Mouse (Mus musculus): ENCODE measurements around the gene Clstn2.

Clstn2 gene

GRCm38 (mm10) chr9:97481187-97481586 lies 551.8 kb downstream of the Clstn2 start:
- DNase-seq (ENCODE audit: low read depth, low spot score) = no peak

GRCm38 (mm10) chr9:97476961-97477360 lies 556.0 kb downstream of the Clstn2 start:
- DNase-seq (ENCODE audit: low read depth, low spot score) = no peak

- DNase-seq (ENCODE audit: low read depth, low spot score) = no peak
These were observed 556.5 kb downstream of the Clstn2 start for GRCm38 (mm10) chr9:97476456-97476855.

DNA sequence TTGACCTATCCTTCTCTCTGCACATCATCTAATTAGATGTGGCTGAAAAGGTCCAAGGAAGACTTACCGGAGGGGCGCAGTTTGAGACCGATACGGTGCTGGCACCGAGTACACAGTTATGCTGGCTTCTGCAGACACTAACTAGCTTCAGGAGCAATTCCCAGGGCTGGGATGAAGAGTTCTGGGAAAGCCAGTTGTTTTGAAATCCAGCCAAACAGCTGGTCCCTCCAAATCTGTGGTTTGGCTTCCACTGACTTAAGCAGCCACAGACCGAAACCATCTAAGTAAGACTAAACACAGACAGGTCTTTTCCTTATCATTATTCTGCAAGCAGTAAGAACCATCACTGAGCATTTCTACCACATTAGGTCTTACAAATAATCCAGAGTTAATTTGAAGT lies 558.1 kb downstream of the Clstn2 start:
- DNase-seq (ENCODE audit: low read depth, low spot score) = no peak

DNA sequence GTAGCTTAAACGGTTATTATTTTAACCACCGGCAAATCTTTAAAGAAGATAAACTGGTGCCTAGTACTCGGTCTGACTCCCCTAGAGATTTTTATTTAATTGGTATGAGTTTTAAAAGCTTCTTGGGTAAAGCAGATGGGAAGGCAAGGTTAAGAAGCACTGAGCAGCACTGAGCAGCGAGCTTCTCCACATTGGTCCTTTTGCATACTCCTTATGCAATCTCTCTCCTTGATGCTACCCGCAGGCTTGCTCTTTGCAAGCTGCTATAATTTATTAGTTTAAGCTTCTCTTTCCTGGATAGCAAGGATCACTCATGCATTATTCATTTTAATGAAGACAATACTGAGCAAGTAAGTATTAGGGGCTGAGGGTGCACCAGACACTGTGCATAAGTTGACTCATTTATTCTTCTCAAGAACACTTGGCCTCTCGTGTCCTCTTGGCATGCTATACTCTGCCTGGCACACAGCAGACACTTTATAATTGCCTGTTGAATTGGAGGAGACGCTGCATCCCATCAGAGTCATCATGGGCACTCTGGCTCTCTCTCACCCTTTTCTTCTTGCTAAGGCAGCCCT lies 561.9 kb downstream of the Clstn2 start:
- peak; percentile 32 for DNase-seq (ENCODE audit: low read depth, low spot score)

DNA sequence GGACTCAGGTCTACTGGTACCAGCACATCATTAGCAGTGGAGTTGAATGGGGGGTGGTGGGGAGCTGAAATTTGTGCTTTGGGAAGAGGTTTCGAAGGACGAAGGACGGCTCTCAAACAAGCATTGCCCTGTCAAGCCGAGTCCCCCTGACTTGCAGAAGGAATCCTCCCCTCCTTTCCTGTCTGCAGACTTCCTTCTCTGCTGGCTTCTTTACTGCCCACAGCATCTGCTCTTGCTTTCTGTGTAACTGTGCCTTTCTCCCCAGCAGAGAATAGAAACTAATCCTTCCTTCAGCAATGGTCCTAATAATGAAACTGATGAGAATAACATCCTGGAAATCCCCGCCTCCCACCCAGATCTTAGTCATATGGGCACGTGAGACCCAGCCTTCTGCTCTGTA lies 572.5 kb downstream of the Clstn2 start:
- peak; percentile 57 for DNase-seq (ENCODE audit: low read depth, low spot score)

DNA sequence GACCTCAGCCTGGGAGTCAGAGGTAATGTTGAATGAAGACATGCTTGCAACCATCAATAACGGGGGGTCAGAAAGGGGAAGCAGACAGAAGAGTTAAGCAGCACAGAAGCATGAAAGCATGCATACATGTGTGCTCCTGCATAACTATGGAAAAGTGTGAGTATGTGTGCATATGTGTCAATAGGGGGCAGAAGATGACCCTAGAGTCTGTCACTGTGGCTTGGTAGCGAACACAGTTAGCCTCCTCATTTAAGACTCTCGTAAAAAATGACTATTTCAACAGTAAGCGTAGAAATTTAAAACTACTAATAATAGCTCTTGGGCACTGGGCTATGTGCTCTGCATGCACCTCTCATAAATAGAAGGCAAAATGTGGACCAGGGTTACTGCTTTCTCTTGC lies 573.2 kb downstream of the Clstn2 start:
- DNase-seq (ENCODE audit: low read depth, low spot score) = peak; percentile 54

DNA sequence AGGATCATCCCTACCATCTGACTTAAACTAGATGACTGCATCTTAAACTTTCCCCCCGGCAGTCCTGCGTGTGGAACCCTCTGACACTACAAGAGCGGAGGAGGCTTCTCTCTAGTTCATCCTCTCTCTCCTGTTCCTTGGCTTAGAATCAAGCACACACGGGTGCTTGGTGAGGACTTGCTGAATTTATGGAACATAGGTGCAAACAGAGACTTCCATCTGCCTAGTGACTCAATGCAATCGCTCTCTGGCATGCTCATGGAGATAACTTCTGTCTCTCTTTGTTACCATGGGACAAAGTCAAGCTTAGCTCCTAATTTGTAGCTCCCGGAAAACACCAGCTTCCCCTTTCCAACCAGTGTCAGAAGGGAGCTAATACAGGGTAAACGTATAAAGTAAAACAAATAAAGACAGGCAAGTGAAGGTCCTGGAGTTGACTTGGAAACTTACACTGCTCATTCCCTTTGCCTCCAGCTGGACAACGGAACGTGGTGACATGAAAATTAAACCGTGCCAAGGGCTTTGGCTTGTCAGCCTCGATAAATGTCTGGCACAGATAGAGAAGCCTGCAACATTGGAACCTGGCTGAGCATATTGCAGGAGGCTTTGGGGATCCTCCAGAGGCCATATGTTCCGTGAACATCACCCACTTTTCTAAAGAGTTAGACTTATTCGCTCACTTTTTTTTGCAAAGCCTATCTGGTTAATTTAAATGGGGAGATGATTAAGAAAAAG lies 583.5 kb downstream of the Clstn2 start:
- DNase-seq (ENCODE audit: low read depth, low spot score) = peak; percentile 87

DNA sequence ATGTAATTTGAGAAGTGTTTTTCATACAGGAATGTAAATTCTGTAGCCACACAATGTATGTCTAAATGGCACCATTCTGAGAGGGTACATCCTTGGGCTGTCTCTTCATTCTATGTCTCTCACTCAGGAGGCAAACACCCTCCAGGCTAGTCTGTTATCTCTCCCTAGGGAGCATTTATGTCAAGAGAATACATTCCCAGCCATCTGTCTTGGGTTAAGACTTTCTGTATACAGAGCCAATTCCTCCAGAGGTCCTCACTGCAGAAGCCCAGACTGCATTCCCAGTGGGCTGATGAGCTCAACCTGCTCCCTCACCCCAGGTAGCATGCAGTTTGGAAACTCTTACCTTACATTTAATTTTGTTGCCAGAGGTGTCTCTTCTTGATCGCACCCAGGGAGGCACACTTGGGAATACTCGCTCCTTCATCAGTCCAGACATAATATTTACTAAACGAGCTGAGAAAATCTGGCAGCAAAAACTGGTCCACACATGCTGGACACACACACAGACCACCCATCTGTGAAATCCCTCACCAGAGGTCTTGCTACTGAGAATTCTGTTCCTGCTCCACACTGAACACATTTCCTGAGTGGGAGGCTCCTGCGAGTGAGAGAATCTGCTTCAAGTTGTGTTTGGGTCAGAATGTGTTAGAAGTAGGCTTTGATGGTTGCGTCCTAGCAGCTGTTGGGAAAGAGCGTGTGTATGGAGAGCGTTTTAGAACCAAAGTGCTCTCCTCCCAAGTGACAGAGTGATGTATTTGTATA lies 592.9 kb downstream of the Clstn2 start:
- DNase-seq (ENCODE audit: low read depth, low spot score) = peak; percentile 42

- no peak for DNase-seq (ENCODE audit: low read depth, low spot score)
These were observed 598.3 kb downstream of the Clstn2 start for GRCm38 (mm10) chr9:97434666-97435065.

DNA sequence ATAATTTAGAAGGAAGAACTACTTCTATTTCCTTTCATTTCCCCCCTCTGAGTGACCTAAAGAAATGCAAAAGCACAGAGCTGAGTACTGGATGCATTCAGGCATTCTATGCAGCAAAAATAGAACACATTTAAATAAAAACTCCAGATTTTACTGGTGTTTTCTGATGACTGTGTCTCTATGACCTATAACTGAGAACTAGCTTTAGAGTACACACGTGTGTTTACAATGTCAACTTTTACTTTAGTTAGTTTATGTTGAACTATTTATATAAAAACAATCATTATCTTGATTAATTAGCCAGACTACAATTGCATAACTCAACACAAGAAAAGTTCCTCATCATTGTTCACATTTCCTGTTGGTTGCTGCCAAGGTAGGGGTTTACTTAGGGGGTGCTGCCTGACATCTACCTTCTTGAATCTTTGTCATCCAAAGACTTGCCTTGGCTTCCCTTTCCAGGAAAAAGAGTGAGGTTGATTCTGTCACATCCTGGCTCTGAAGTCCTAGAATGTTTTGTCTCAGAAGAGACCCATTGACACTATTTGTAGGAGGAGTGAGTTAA lies 603.0 kb downstream of the Clstn2 start:
- DNase-seq (ENCODE audit: low read depth, low spot score) = no peak

DNA sequence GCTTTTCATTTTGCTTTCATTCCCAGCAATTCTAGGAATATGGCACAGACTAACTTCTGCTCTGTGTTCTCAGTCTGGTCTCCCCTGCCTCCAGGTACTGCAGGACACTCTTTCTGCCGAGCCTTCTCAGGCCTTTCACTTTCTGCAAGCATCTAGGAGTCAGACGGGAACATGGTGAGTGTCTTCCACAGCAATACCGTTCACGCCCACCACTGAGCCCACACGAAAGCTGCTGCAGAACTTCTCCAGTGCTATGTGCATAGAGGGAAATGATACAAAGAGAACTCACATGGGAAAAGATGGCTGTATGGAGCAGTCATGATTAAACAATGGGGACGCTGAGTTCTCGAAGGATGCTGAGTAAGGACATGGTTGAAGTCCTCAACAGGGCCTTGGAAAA lies 604.9 kb downstream of the Clstn2 start:
- DNase-seq (ENCODE audit: low read depth, low spot score) = peak; percentile 89

- DNase-seq (ENCODE audit: low read depth, low spot score) = no peak
These were observed 612.1 kb downstream of the Clstn2 start for GRCm38 (mm10) chr9:97420896-97421295.

DNA sequence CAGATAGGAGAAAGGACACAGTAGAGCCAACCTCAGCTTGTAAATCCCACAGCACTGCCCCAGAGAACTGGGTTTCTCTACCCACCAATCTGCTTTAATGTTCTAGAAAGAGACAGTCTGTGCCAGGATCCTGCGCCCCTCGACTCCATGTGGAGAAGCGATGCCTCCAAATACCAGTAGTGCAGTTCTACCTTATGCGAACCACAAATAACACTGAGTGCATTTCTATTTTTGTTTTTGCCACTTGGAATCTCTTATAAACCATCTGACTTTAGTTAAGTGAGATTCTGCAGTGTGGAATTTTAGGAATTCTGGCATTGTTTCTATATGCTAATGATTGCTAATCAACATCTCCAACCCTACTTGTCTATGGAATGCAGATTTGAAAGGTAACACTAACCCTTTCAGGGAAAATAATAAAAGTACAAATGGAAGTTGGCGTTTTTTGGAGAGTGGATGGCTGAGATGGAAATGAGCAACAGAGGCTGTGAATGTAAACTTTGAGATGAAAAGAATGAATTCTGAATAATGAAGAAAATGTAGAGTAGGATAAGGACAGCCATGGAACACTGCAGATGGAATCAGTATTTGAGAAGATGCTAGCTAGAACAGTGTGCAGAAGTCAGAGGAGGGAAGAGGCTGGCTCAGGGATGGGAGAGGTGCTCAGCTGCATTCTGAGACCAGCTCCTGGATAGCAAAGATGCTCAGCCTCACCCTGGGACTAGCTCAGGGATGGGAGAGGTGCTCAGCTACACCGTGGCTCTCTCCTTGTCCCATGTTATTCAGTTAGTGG lies 617.9 kb downstream of the Clstn2 start:
- DNase-seq (ENCODE audit: low read depth, low spot score) = peak; percentile 24

GRCm38 (mm10) chr9:97408142-97408541 lies 624.8 kb downstream of the Clstn2 start:
- DNase-seq (ENCODE audit: low read depth, low spot score) = peak; percentile 27

Data from brain, adult 2 months (tissue).